Mouse (Mus musculus) E14TG2a.4 (cell line): ENCODE results near the gene Gm49355.

Experiments
- CTCF ChIP-seq: conservative IDR thresholded peaks from 2 replicates; pipeline ENCODE4 v1.5.1; 2014; ENCODE audit warnings: low read length
- NANOG ChIP-seq: IDR thresholded peaks from 2 replicates; pipeline ENCODE4 v1.6.1; 2014; ENCODE audit warnings: borderline replicate concordance, low read length, mixed read lengths
- POU5F1 ChIP-seq: IDR thresholded peaks from 2 replicates; pipeline ENCODE4 v1.6.1; 2014; ENCODE audit warnings: low read length, borderline replicate concordance

GRCm38 (mm10) chr14:12343451-12343941 lies 59.7 kb downstream of the Gm49355 start:
- TF ChIP-seq CTCF (no peak), POU5F1 (no peak), NANOG (no peak)
